Mouse (Mus musculus) forebrain, embryonic 14.5 days (tissue): ENCODE measurements around the gene Strn3. TPM values are rescaled to one million over a fixed set of nuclear protein-coding genes. Genes with fewer than 3 reads are reported as not detected.
"Not testable (repeated sequence)": the region's sequence is repeated elsewhere in the genome, so short reads cannot be mapped to it uniquely, and the experiment has no call there.

Source experiments
- ATAC-seq: fragments of 200-750 bp; cut with Nextera tagmentation; 2 replicates; pipeline ENCODE4 v1.8.0; 2017; ENCODE audit warnings: mild to moderate bottlenecking, moderate library complexity
- DNase-seq: peaks from one replicate; pipeline ENCODE4 v3.0.0-alpha.2; 2015; ENCODE audit warnings: low spot score
- H3K27ac ChIP-seq: fragments of 300-500 bp; sonication (generic); 2 replicates; pipeline ENCODE4 v1.5.1; 2014; ENCODE audit warnings: low read depth, mild to moderate bottlenecking, control low read depth, low read length, moderate library complexity
- H3K27me3 ChIP-seq: fragments of 300-500 bp; sonication (generic); replicated peaks from 2 replicates; pipeline ENCODE4 v1.6.1; 2014; ENCODE audit warnings: low read length, control low read depth, mixed read lengths; ENCODE audit not compliant: control insufficient read depth, insufficient read depth
- H3K36me3 ChIP-seq: fragments of 300-500 bp; sonication (generic); 2 replicates; pipeline ENCODE4 v1.6.1; 2014; ENCODE audit warnings: low read length, control low read depth; ENCODE audit not compliant: control insufficient read depth, insufficient read depth
- H3K4me1 ChIP-seq: fragments of 300-500 bp; sonication (generic); 2 replicates; pipeline ENCODE4 v1.6.1; 2014; ENCODE audit warnings: antibody characterized with exemption, low read length, control low read depth; ENCODE audit not compliant: control insufficient read depth, insufficient read depth
- H3K4me2 ChIP-seq: fragments of 300-500 bp; sonication (generic); 2 replicates; pipeline ENCODE4 v1.6.1; 2014; ENCODE audit warnings: mild to moderate bottlenecking, control low read depth, low read length
- H3K4me3 ChIP-seq: fragments of 300-500 bp; sonication (generic); 2 replicates; pipeline ENCODE4 v1.5.1; 2014; ENCODE audit warnings: low read depth, low read length, control low read depth
- H3K9ac ChIP-seq: fragments of 300-500 bp; sonication (generic); 2 replicates; pipeline ENCODE4 v1.6.1; 2014; ENCODE audit warnings: mild to moderate bottlenecking, low read length, control low read depth, moderate library complexity
- H3K9me3 ChIP-seq: fragments of 300-500 bp; sonication (generic); replicated peaks from 2 replicates; pipeline ENCODE4 v1.6.1; 2016; ENCODE audit warnings: low read length, control low read depth, mixed read lengths; ENCODE audit not compliant: control insufficient read depth
- WGBS: fragments of 180-500 bp; shearing (Covaris S2); extraction: QIAGEN DNeasy Blood & Tissue Kit; methylation state at CpG from one replicate; pipeline ENCODE4 v1.1.7; 2014; 5-methylcytosine and 5-hydroxymethylcytosine counted together
- polyA plus RNA-seq: library from polyadenylated mRNA; unstranded; fragments of >200 nt; fragmentation: Nextera tagmentation; extraction: Ambion mirVana; gene quantifications from 2 replicates; pipeline ENCODE4 v1.2.1, GENCODE M21; 2014

Gene Strn3
- polyA plus RNA-seq, 1 experiment from 2014 or later: 46.9 TPM

GRCm38 (mm10) chr12:51606138-51606537, 85.6 kb downstream of the Strn3 start:
- 83% methylated on average over 4 of the region's 4 CpGs for WGBS

GRCm38 (mm10) chr12:51603306-51603705, 88.4 kb downstream of the Strn3 start:
- no peak for ATAC-seq
- H3K27me3 ChIP-seq: no peaks in the 10 kb centered on the region
- WGBS: 94% methylated on average over 10 of the region's 10 CpGs
- no peak overlapping the region for H3K4me2 ChIP-seq
- no peak overlapping the region for H3K4me3 ChIP-seq
- H3K36me3 ChIP-seq: 0 out of 2 replicates have a peak, but pooled peaks cover 9% of the 10 kb centered on the region
- H3K4me1 ChIP-seq: no peaks in the 10 kb centered on the region
- H3K9me3 ChIP-seq: no peaks in the 10 kb centered on the region
- H3K9ac ChIP-seq: no peak overlapping the region
- no peak overlapping the region for H3K27ac ChIP-seq
- no peak for DNase-seq

More at GRCm38 (mm10) chr12:51606138-51606537, 85.6 kb downstream of the Strn3 start:
- H3K4me2 ChIP-seq: no peak overlapping the region
- H3K36me3 ChIP-seq: peaks cover 19% of the 10 kb centered on the region
- H3K4me1 ChIP-seq: no peaks in the 10 kb centered on the region
- no peaks in the 10 kb centered on the region for H3K27me3 ChIP-seq
- no peak for ATAC-seq
- H3K27ac ChIP-seq: no peak overlapping the region
- no peak for DNase-seq
- no peak overlapping the region for H3K9ac ChIP-seq
- H3K9me3 ChIP-seq: no peaks in the 10 kb centered on the region
- H3K4me3 ChIP-seq: no peak overlapping the region

DNA sequence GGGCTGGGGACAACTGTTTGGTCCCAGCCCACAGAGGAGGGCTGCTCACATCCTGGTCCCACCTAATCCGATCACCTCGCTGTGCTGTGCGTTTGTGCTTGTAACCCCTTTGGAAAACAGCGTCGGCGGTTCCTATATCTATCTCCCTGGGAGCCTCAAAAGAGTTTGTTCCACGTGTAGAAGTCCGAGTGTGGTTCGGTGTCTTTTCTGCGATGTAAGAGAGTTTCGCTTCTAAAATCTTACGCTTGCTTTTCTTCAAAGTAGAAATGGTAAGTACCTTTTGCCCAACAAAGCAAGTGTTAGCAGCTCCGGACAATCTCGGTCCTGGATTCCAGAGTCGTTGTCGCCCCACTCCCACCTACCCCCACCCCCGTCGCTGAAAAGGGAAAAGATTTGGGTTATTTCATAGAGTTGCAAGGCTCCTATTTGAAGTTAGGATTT, 97.6 kb downstream of the Strn3 start:
- Histone ChIP-seq H3K27me3 (peaks cover 21% of the 10 kb centered on the region), H3K9me3 (no peaks in the 10 kb centered on the region), H3K9ac (peak overlapping the region; percentile 71), H3K27ac (no peak overlapping the region), H3K4me2 (peak overlapping the region; percentile 99), H3K4me1 (0 out of 2 replicates have a peak, but pooled peaks cover 2% of the 10 kb centered on the region), H3K4me3 (peak overlapping the region; percentile 68), H3K36me3 (no peaks in the 10 kb centered on the region)
- DNase-seq (no peak), ATAC-seq (0 out of 2 replicates have a peak, but pooled peaks have one; percentile 27)
- 1% methylated on average over 18 of the region's 18 CpGs for WGBS

GRCm38 (mm10) chr12:51593229-51594029, 98.3 kb downstream of the Strn3 start, which contains the start of gene Coch:
Gene Coch (plus strand): TSS chr12:51593341.
- Histone ChIP-seq H3K36me3 (no peaks in the 10 kb centered on the region), H3K9me3 (no peaks in the 10 kb centered on the region), H3K27me3 (peaks cover 21% of the 10 kb centered on the region), H3K4me1 (0 out of 2 replicates have a peak, but pooled peaks cover 2% of the 10 kb centered on the region), H3K4me2 (peak within 1 kb of the TSS; percentile 99), H3K27ac (no peak within 1 kb of the TSS), H3K4me3 (peak within 1 kb of the TSS; percentile 68), H3K9ac (peak within 1 kb of the TSS; percentile 71)
- peak; percentile 92 for ATAC-seq
- peak; percentile 57 for DNase-seq
- under 1% methylated on average over 62 of the region's 79 CpGs for WGBS

DNA sequence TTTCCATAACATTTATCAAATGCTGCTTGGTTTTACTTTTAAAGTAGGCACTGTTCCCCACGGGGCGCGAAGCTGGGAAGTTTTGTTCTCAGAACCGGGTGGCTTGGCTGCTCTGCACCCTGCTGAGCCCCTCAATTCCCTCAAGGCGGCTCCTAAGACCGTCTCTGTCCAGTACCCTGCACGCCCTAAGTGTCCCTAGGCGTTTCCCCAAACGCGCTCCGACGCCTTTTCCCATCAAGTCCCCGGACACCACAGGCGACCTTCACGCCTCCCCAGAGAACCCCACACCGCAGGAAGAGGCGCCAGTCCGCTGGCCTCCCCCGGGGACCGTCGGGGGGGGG, 98.8 kb downstream of the Strn3 start:
- DNase-seq (peak; percentile 30), ATAC-seq (peak; percentile 59)
- WGBS: 0% methylated on average over 17 of the region's 21 CpGs
- H3K9me3 ChIP-seq: no peaks in the 10 kb centered on the region
- H3K27ac ChIP-seq: no peak overlapping the region
- H3K4me3 ChIP-seq: peak overlapping the region; percentile 68
- peak overlapping the region; percentile 71 for H3K9ac ChIP-seq
- H3K4me1 ChIP-seq: 0 out of 2 replicates have a peak, but pooled peaks cover 2% of the 10 kb centered on the region
- H3K36me3 ChIP-seq: no peaks in the 10 kb centered on the region
- peak overlapping the region; percentile 99 for H3K4me2 ChIP-seq
- H3K27me3 ChIP-seq: peaks cover 21% of the 10 kb centered on the region

DNA sequence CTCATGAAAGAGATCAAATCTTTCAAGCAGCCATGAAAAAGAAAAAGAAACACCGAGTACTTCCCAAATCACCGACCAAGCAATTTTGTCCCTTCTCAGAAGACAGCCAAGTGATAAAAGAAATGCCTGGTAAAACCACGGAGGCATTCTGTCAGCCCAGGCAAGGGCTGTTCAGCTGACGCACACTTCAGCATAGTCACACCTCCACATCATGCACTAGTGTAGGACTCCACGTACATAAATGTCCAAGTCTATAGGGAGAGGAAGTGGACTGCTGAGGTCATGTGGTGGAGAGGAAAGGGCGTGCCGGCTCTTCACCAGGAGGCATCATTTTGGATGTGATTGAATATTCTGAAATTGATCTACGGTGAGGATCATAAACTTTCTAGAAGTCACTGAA, 99.8 kb downstream of the Strn3 start:
- H3K4me1 ChIP-seq: 0 out of 2 replicates have a peak, but pooled peaks cover 2% of the 10 kb centered on the region
- WGBS: 67% methylated on average over 8 of the region's 8 CpGs
- H3K27ac ChIP-seq: no peak overlapping the region
- ATAC-seq: no peak
- no peak overlapping the region for H3K9ac ChIP-seq
- no peaks in the 10 kb centered on the region for H3K36me3 ChIP-seq
- H3K27me3 ChIP-seq: peaks cover 21% of the 10 kb centered on the region
- DNase-seq: no peak
- no peak overlapping the region for H3K4me3 ChIP-seq
- H3K4me2 ChIP-seq: no peak overlapping the region
- H3K9me3 ChIP-seq: no peaks in the 10 kb centered on the region

DNA sequence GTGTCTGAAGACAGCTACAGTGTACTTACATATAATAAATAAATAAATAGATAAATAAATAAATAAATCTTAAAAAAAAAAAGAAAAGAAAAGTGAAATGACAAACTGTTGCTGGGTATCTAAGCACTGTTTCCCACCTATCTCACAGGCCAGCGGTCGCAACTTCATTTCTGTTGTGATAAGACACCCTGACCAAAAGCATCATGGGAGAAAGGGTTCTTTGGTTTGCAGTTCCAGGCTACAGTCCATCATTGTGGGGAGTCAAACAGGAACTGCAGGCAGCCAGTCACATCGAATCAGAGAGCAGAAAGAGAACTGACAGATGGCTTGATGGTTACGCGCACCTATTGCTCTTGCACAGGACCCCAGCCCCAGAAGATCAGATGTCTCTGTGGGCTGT, 102.4 kb downstream of the Strn3 start:
- H3K4me1 ChIP-seq: 0 out of 2 replicates have a peak, but pooled peaks cover 2% of the 10 kb centered on the region
- ATAC-seq: no peak
- no peaks in the 10 kb centered on the region for H3K36me3 ChIP-seq

DNA sequence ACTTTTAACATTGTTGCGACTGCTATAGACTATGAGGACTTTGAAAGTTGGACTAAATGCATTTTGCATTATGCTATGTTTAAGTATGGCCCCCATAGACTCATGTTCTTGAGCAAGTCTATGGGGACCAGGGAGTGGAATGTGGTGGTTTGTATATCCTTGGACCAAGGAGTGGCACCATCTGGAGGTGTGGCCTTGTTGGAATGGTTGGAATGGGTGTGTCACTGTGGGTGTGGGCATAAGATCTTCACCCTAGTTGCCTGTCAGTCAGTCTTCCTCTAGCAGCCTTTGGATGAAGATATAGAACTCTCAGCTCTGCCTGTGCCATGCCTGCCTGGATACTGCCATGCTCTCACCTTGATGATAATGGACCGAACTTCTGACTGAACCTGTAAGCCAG, 113.9 kb downstream of the Strn3 start:
- not testable (repeated sequence) for H3K36me3 ChIP-seq, H3K4me1 ChIP-seq, H3K27ac ChIP-seq, H3K4me3 ChIP-seq, DNase-seq, H3K9ac ChIP-seq, H3K4me2 ChIP-seq, H3K9me3 ChIP-seq, H3K27me3 ChIP-seq, ATAC-seq
- WGBS: 95% methylated on average over 2 of the region's 2 CpGs

More for the DNA sequence above, 102.4 kb downstream of the Strn3 start:
- Histone ChIP-seq H3K27me3 (peaks cover 15% of the 10 kb centered on the region), H3K9ac (no peak overlapping the region), H3K27ac (no peak overlapping the region), H3K4me3 (no peak overlapping the region), H3K9me3 (no peaks in the 10 kb centered on the region), H3K4me2 (no peak overlapping the region)
- no peak for DNase-seq
- WGBS: 93% methylated on average over 5 of the region's 5 CpGs

DNA sequence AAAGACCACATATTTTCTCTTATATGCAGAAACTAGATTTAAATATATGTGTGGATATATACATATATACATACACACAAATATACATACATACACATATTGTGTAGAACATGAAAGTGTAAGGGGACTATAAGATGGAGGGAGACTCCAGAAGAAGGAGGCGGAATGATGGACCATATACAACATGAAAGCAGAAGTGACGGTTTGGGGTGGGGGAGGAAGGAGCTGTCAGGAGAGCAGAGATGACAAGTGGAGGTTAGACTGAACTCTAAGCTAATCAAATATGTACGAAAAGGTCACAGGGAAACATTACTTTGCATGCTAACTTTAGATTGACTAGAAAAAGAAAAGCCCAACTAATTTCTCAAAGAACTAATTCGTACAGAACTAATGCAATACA, 119.0 kb downstream of the Strn3 start:
- WGBS: 85% methylated on average over 4 of the region's 4 CpGs
- H3K9ac ChIP-seq: no peak overlapping the region
- no peak for DNase-seq
- H3K27ac ChIP-seq: no peak overlapping the region
- H3K36me3 ChIP-seq: no peaks in the 10 kb centered on the region
- no peak overlapping the region for H3K4me3 ChIP-seq
- H3K4me1 ChIP-seq: no peaks in the 10 kb centered on the region
- H3K9me3 ChIP-seq: no peaks in the 10 kb centered on the region
- no peaks in the 10 kb centered on the region for H3K27me3 ChIP-seq
- H3K4me2 ChIP-seq: no peak overlapping the region
- ATAC-seq: no peak
